Mouse (Mus musculus) kidney, adult 9 months (tissue): ENCODE data around the gene Gm20521.

Experiments used
- DNase-seq: peaks from one replicate; pipeline ENCODE4 v3.0.0; 2022

Gene Gm20521

GRCm38 (mm10) chr14:54894296-54895151 lies 11.3 kb downstream of the Gm20521 start:
- DNase-seq: peak; percentile 63

- no peak for DNase-seq
Observed at GRCm38 (mm10) chr14:54897445-54897844, 14.2 kb downstream of the Gm20521 start.

- peak; percentile 90 for DNase-seq
Observed at GRCm38 (mm10) chr14:54900383-54900782, 17.1 kb downstream of the Gm20521 start.

- no peak for DNase-seq
Observed at GRCm38 (mm10) chr14:54903641-54904040, 20.4 kb downstream of the Gm20521 start.

GRCm38 (mm10) chr14:54908682-54909081 lies 25.4 kb downstream of the Gm20521 start:
- DNase-seq: no peak

GRCm38 (mm10) chr14:54912109-54912850 lies 29.0 kb downstream of the Gm20521 start:
- DNase-seq: no peak

- peak; percentile 56 for DNase-seq
Observed at GRCm38 (mm10) chr14:54912886-54913285, 29.6 kb downstream of the Gm20521 start, which contains the start of gene Slc22a17. Gene Slc22a17, minus strand, starts transcription at chr14:54913132.

- no peak for DNase-seq
Observed at GRCm38 (mm10) chr14:54913343-54913742, 30.1 kb downstream of the Gm20521 start.

- DNase-seq: no peak
Observed at GRCm38 (mm10) chr14:54920076-54920685, 36.9 kb downstream of the Gm20521 start.

- no peak for DNase-seq
Observed at GRCm38 (mm10) chr14:54924641-54925348, 41.6 kb downstream of the Gm20521 start.

GRCm38 (mm10) chr14:54925349-54926342 lies 42.4 kb downstream of the Gm20521 start, which contains the start of gene Efs:
Gene Efs, minus strand, starts transcription at chr14:54926126.
- peak; percentile 28 for DNase-seq

GRCm38 (mm10) chr14:54926401-54927158 lies 43.3 kb downstream of the Gm20521 start:
- no peak for DNase-seq

- no peak for DNase-seq
Observed at GRCm38 (mm10) chr14:54927296-54927695, 44.1 kb downstream of the Gm20521 start.

GRCm38 (mm10) chr14:54929801-54930200 lies 46.6 kb downstream of the Gm20521 start:
- DNase-seq: no peak

GRCm38 (mm10) chr14:54930431-54930830 lies 47.2 kb downstream of the Gm20521 start:
- no peak for DNase-seq

GRCm38 (mm10) chr14:54932645-54933150 lies 49.5 kb downstream of the Gm20521 start, which contains the start of gene Il25:
Gene Il25, plus strand, starts transcription at chr14:54932695.
- DNase-seq: no peak

GRCm38 (mm10) chr14:54935904-54936830 lies 52.9 kb downstream of the Gm20521 start, which contains the start of gene Cmtm5:
Gene Cmtm5, plus strand, starts transcription at chr14:54936261.
- DNase-seq: no peak

- no peak for DNase-seq
Observed at GRCm38 (mm10) chr14:54936831-54937160, 53.6 kb downstream of the Gm20521 start.
